Mouse (Mus musculus) CD8-positive naive resting alpha-beta T cell, adult 2 months (primary cell): ENCODE measurements at regions not wholly inside any gene's neighbourhood (a gene's known extent, or its start where the extent isn't known, plus 50 kb on each side); places are given as distances from the start of the nearest gene placed in this dataset.
"Not testable (repeated sequence)": the region's sequence is repeated elsewhere in the genome, so short reads cannot be mapped to it uniquely, and the experiment has no call there.

Experiments used
- DNase-seq, 2 experiments: peaks; one replicate each; pipeline ENCODE4 v3.0.0; 2022; ENCODE audit warnings: low read depth in 2 of 2, low spot score in 2 of 2

GRCm38 (mm10) chr10:10270297-10270696 is 201.8 kb downstream of the Adgb start:
- no peak for DNase-seq

GRCm38 (mm10) chr10:10252540-10253318 is 219.4 kb downstream of the Adgb start:
- DNase-seq: no peak

GRCm38 (mm10) chr10:10252136-10252535 is 220.0 kb downstream of the Adgb start:
- no peak for DNase-seq

- no peak for DNase-seq
Observed at GRCm38 (mm10) chr10:10234894-10235523, 237.1 kb downstream of the Adgb start.

- DNase-seq: no peak
Observed at GRCm38 (mm10) chr10:10224582-10225144, 247.5 kb downstream of the Adgb start.

- no peak for DNase-seq
Observed at GRCm38 (mm10) chr10:10219726-10220125, 252.4 kb downstream of the Adgb start.

- no peak for DNase-seq
Observed at GRCm38 (mm10) chr10:10216892-10217291, 255.2 kb downstream of the Adgb start.

- DNase-seq: no peak
Observed at GRCm38 (mm10) chr10:10215376-10215775, 256.8 kb downstream of the Adgb start.

GRCm38 (mm10) chr10:10208354-10208753 is 263.8 kb downstream of the Adgb start:
- DNase-seq: no peak

- no peak for DNase-seq
Observed at GRCm38 (mm10) chr10:10205805-10206520, 266.2 kb downstream of the Adgb start.

GRCm38 (mm10) chr10:10203982-10204381 is 268.1 kb downstream of the Adgb start:
- no peak for DNase-seq

- DNase-seq: no peak
Observed at GRCm38 (mm10) chr10:10190308-10190707, 281.8 kb downstream of the Adgb start.

- no peak for DNase-seq
Observed at GRCm38 (mm10) chr10:10188113-10188512, 284.0 kb downstream of the Adgb start.

- DNase-seq: peak; percentile 12 to 23
Observed at GRCm38 (mm10) chr10:10186721-10187120, 285.4 kb downstream of the Adgb start.

- DNase-seq: no peak
Observed at GRCm38 (mm10) chr10:10185298-10185883, 284.5 kb upstream of the Stxbp5 start.

GRCm38 (mm10) chr10:10184386-10184785 is 283.5 kb upstream of the Stxbp5 start:
- peak; percentile 37 to 47 for DNase-seq

- DNase-seq: not testable (repeated sequence)
Observed at GRCm38 (mm10) chr10:10177037-10177436, 276.2 kb upstream of the Stxbp5 start.
